Mouse (Mus musculus) heart, adult 9 months (tissue): ENCODE data around the gene Cfap97d1.
"Not testable (repeated sequence)": the region's sequence is repeated elsewhere in the genome, so short reads cannot be mapped to it uniquely, and the experiment has no call there.

Source experiments
- DNase-seq, 2 experiments: peaks; one replicate each; pipeline ENCODE4 v3.0.0; 2022; ENCODE audit warnings: low spot score in 2 of 2

The Cfap97d1 gene

GRCm38 (mm10) chr11:101973496-101973895 is 10.6 kb upstream of the Cfap97d1 start:
- DNase-seq: no peak

- DNase-seq: no peak
Measured at GRCm38 (mm10) chr11:101974181-101974580, 9.9 kb upstream of the Cfap97d1 start.

- DNase-seq: no peak
Measured at GRCm38 (mm10) chr11:101974923-101975322, 9.2 kb upstream of the Cfap97d1 start.

- DNase-seq: no peak
Measured at GRCm38 (mm10) chr11:101976949-101977348, 7.1 kb upstream of the Cfap97d1 start.

GRCm38 (mm10) chr11:101979140-101979539 is 4.9 kb upstream of the Cfap97d1 start:
- no peak for DNase-seq

GRCm38 (mm10) chr11:101980603-101981157 is 3.4 kb upstream of the Cfap97d1 start:
- no peak for DNase-seq

- peak; percentile 46 to 66 for DNase-seq
Measured at GRCm38 (mm10) chr11:101981850-101982249, 2.2 kb upstream of the Cfap97d1 start.

- DNase-seq: peak; percentile 50 to 58
Measured at GRCm38 (mm10) chr11:101982981-101983411, 1.1 kb upstream of the Cfap97d1 start.

GRCm38 (mm10) chr11:101983431-101983921 is 603 bp upstream of the Cfap97d1 start:
- peak in 1 of 2 experiments; percentile 22 for DNase-seq

GRCm38 (mm10) chr11:101985450-101985849 is 1.4 kb downstream of the Cfap97d1 start:
- DNase-seq: not testable (repeated sequence)

- DNase-seq: peak; percentile 80 to 89
Measured at GRCm38 (mm10) chr11:101985990-101986389, 1.9 kb downstream of the Cfap97d1 start.

- DNase-seq: no peak
Measured at GRCm38 (mm10) chr11:101986913-101987312, 2.8 kb downstream of the Cfap97d1 start, which contains the start of gene Dusp3. Gene Dusp3 (minus strand): TSS chr11:101987013.

GRCm38 (mm10) chr11:101990244-101990643 is 6.2 kb downstream of the Cfap97d1 start:
- no peak for DNase-seq

GRCm38 (mm10) chr11:101991813-101992212 is 7.7 kb downstream of the Cfap97d1 start:
- DNase-seq: no peak

- DNase-seq: no peak
Measured at GRCm38 (mm10) chr11:101992411-101992810, 8.3 kb downstream of the Cfap97d1 start.

GRCm38 (mm10) chr11:101994100-101994499 is 10.0 kb downstream of the Cfap97d1 start:
- no peak for DNase-seq

GRCm38 (mm10) chr11:101995938-101996337 is 11.9 kb downstream of the Cfap97d1 start:
- no peak for DNase-seq

GRCm38 (mm10) chr11:101998258-101998657 is 14.2 kb downstream of the Cfap97d1 start:
- peak; percentile 52 to 64 for DNase-seq

GRCm38 (mm10) chr11:101999466-101999865 is 15.4 kb downstream of the Cfap97d1 start:
- no peak for DNase-seq

GRCm38 (mm10) chr11:102004251-102004650 is 20.2 kb downstream of the Cfap97d1 start:
- no peak for DNase-seq

GRCm38 (mm10) chr11:102006271-102006670 is 22.2 kb downstream of the Cfap97d1 start:
- DNase-seq: no peak

- no peak for DNase-seq
Measured at GRCm38 (mm10) chr11:102006688-102007087, 22.6 kb downstream of the Cfap97d1 start.

GRCm38 (mm10) chr11:102008372-102008771 is 24.3 kb downstream of the Cfap97d1 start:
- no peak for DNase-seq
